Mouse (Mus musculus) forebrain, postnatal 0 days (tissue): ENCODE results near the gene Timmdc1. TPM values are rescaled to one million over a fixed set of nuclear protein-coding genes. Genes with fewer than 3 reads are reported as not detected.

Source experiments
- ATAC-seq: fragments of 200-750 bp; cut with Nextera tagmentation; 2 replicates; pipeline ENCODE4 v1.8.0; 2017; ENCODE audit warnings: mild to moderate bottlenecking, moderate library complexity
- DNase-seq: peaks from one replicate; pipeline ENCODE4 v3.0.0-alpha.2; 2015
- H3K27ac ChIP-seq: fragments of 300-500 bp; sonication (generic); 2 replicates; pipeline ENCODE4 v1.5.1; 2014; ENCODE audit warnings: low read depth, mild to moderate bottlenecking, antibody characterized with exemption, low read length, moderate library complexity, mixed read lengths
- H3K27me3 ChIP-seq: fragments of 300-500 bp; sonication (generic); 2 replicates; pipeline ENCODE4 v1.6.1; 2014; ENCODE audit warnings: mild to moderate bottlenecking, low read length, mixed read lengths; ENCODE audit not compliant: insufficient read depth
- H3K36me3 ChIP-seq: fragments of 300-500 bp; sonication (generic); 2 replicates; pipeline ENCODE4 v1.6.1; 2014; ENCODE audit warnings: mild to moderate bottlenecking, moderate library complexity; ENCODE audit not compliant: insufficient read depth
- H3K4me1 ChIP-seq: fragments of 300-500 bp; sonication (generic); 2 replicates; pipeline ENCODE4 v1.6.1; 2014; ENCODE audit warnings: antibody characterized with exemption; ENCODE audit not compliant: insufficient read depth
- H3K4me2 ChIP-seq: fragments of 300-500 bp; sonication (generic); 2 replicates; pipeline ENCODE4 v1.6.1; 2014; ENCODE audit warnings: low read depth, mild to moderate bottlenecking, moderate library complexity
- H3K4me3 ChIP-seq: fragments of 300-500 bp; sonication (generic); 2 replicates; pipeline ENCODE4 v1.5.1; 2014; ENCODE audit warnings: low read depth, low read length, mixed read lengths
- H3K9ac ChIP-seq: fragments of 300-500 bp; sonication (generic); 2 replicates; pipeline ENCODE4 v1.6.1; 2014; ENCODE audit warnings: mild to moderate bottlenecking
- H3K9me3 ChIP-seq: fragments of 300-500 bp; sonication (generic); 2 replicates; pipeline ENCODE4 v1.6.1; 2016; ENCODE audit warnings: low read length
- CTCF ChIP-seq: sonication (generic); IDR thresholded peaks from 2 replicates; pipeline ENCODE4 v1.5.1; 2016; ENCODE audit warnings: antibody characterized with exemption, control low read depth, low read depth
- WGBS: fragments of 180-500 bp; shearing (Covaris S2); extraction: QIAGEN DNeasy Blood & Tissue Kit; methylation state at CpG from one replicate; pipeline ENCODE4 v1.1.7; 2014; 5-methylcytosine and 5-hydroxymethylcytosine counted together
- polyA plus RNA-seq: library from polyadenylated mRNA; unstranded; fragments of >200 nt; fragmentation: Nextera tagmentation; extraction: Ambion mirVana; gene quantifications from 2 replicates; pipeline ENCODE4 v1.2.1, GENCODE M21; 2015
- total RNA-seq: library from RNA; depleted of rRNA; stranded (reverse); fragments of >200 nt; gene quantifications from 2 replicates; pipeline ENCODE4 v1.2.3, GENCODE M21; 2014; rRNA removed

Timmdc1 gene
- 30.3 and 34.3 TPM in 2 replicates for total RNA-seq
- 22.2 and 27.2 TPM in 2 replicates for polyA plus RNA-seq

GRCm38 (mm10) chr16:38522129-38523084 lies at the start of gene Timmdc1:
TSS of gene Timmdc1 (minus strand) at chr16:38522663.
- peak; percentile 49 for TF ChIP-seq CTCF
- DNase-seq: peak; percentile 96
- Histone ChIP-seq H3K4me3 (peak within 1 kb of the TSS; percentile 92), H3K36me3 (peaks cover 42% of the 10 kb centered on the region), H3K9me3 (no peaks in the 10 kb centered on the region), H3K27ac (peak within 1 kb of the TSS; percentile 94), H3K9ac (peak within 1 kb of the TSS; percentile 97), H3K27me3 (no peaks in the 10 kb centered on the region), H3K4me1 (no peaks in the 10 kb centered on the region), H3K4me2 (peak within 1 kb of the TSS; percentile 76)
- WGBS: under 1% methylated on average over 73 of the region's 73 CpGs
- ATAC-seq: peak; percentile 99

- H3K36me3 ChIP-seq: peaks cover 47% of the 10 kb centered on the region
- TF ChIP-seq CTCF: no peak
- no peak overlapping the region for H3K4me3 ChIP-seq
- 96% methylated on average over 3 of the region's 3 CpGs for WGBS
- H3K9ac ChIP-seq: no peak overlapping the region
- H3K27ac ChIP-seq: no peak overlapping the region
- H3K4me1 ChIP-seq: no peaks in the 10 kb centered on the region
- no peak overlapping the region for H3K4me2 ChIP-seq
- no peaks in the 10 kb centered on the region for H3K9me3 ChIP-seq
- H3K27me3 ChIP-seq: no peaks in the 10 kb centered on the region
- DNase-seq (no peak), ATAC-seq (no peak)
These were observed 49.0 kb upstream of the Timmdc1 start for GRCm38 (mm10) chr16:38571481-38571880.

GRCm38 (mm10) chr16:38568192-38568591 lies 45.7 kb upstream of the Timmdc1 start:
- Histone ChIP-seq H3K9ac (no peak overlapping the region), H3K4me1 (peaks cover 7% of the 10 kb centered on the region), H3K36me3 (peaks cover 35% of the 10 kb centered on the region), H3K9me3 (no peaks in the 10 kb centered on the region), H3K4me3 (no peak overlapping the region), H3K4me2 (no peak overlapping the region), H3K27me3 (no peaks in the 10 kb centered on the region), H3K27ac (no peak overlapping the region)
- TF ChIP-seq CTCF: no peak
- DNase-seq (no peak), ATAC-seq (no peak)
- 97% methylated on average over 5 of the region's 5 CpGs for whole genome bisulfite sequencing

GRCm38 (mm10) chr16:38563516-38563915 lies 41.1 kb upstream of the Timmdc1 start:
- Histone ChIP-seq H3K4me2 (peak overlapping the region; percentile 77), H3K9ac (peak overlapping the region; percentile 74), H3K36me3 (peaks cover 11% of the 10 kb centered on the region), H3K27ac (no peak overlapping the region; the same call in 1 of the 2 replicates), H3K4me1 (peaks cover 7% of the 10 kb centered on the region), H3K9me3 (no peaks in the 10 kb centered on the region), H3K27me3 (peaks cover 4% of the 10 kb centered on the region; the same call in 1 of the 2 replicates), H3K4me3 (peak overlapping the region; percentile 71)
- no peak for TF ChIP-seq CTCF
- DNase-seq (no peak), ATAC-seq (no peak)
- whole genome bisulfite sequencing: 42% methylated on average over 10 of the region's 10 CpGs

GRCm38 (mm10) chr16:38562968-38563327 lies 40.5 kb upstream of the Timmdc1 start:
- H3K9ac ChIP-seq: peak overlapping the region; percentile 74
- DNase-seq (no peak), ATAC-seq (peak; percentile 67)
- H3K27ac ChIP-seq: peak overlapping the region; percentile 78
- peak overlapping the region; percentile 77 for H3K4me2 ChIP-seq
- TF ChIP-seq CTCF: no peak
- H3K36me3 ChIP-seq: peaks cover 6% of the 10 kb centered on the region
- H3K9me3 ChIP-seq: no peaks in the 10 kb centered on the region
- H3K27me3 ChIP-seq: peaks cover 4% of the 10 kb centered on the region; the same call in 1 of the 2 replicates
- peak overlapping the region; percentile 71 for H3K4me3 ChIP-seq
- WGBS: under 1% methylated on average over 25 of the region's 25 CpGs
- H3K4me1 ChIP-seq: peaks cover 7% of the 10 kb centered on the region

GRCm38 (mm10) chr16:38562131-38562967 lies 39.9 kb upstream of the Timmdc1 start:
- no peaks in the 10 kb centered on the region for H3K9me3 ChIP-seq
- peak overlapping the region; percentile 78 for H3K27ac ChIP-seq
- peak; percentile 98 for ATAC-seq
- peaks cover 3% of the 10 kb centered on the region; the same call in 1 of the 2 replicates for H3K36me3 ChIP-seq
- 7% methylated on average over 37 of the region's 37 CpGs for WGBS
- H3K9ac ChIP-seq: peak overlapping the region; percentile 74
- H3K27me3 ChIP-seq: peaks cover 4% of the 10 kb centered on the region; the same call in 1 of the 2 replicates
- peaks cover 7% of the 10 kb centered on the region for H3K4me1 ChIP-seq
- DNase-seq: peak; percentile 99
- H3K4me2 ChIP-seq: peak overlapping the region; percentile 77
- no peak for TF ChIP-seq CTCF
- peak overlapping the region; percentile 71 for H3K4me3 ChIP-seq
